Mouse (Mus musculus): ENCODE results near the gene Retsat. TPM values are rescaled to one million over a fixed set of nuclear protein-coding genes. Genes with fewer than 3 reads are reported as not detected.

Gene Retsat
- polyA plus RNA-seq, 1 experiment from 2014 or later = 7.4 TPM

DNA sequence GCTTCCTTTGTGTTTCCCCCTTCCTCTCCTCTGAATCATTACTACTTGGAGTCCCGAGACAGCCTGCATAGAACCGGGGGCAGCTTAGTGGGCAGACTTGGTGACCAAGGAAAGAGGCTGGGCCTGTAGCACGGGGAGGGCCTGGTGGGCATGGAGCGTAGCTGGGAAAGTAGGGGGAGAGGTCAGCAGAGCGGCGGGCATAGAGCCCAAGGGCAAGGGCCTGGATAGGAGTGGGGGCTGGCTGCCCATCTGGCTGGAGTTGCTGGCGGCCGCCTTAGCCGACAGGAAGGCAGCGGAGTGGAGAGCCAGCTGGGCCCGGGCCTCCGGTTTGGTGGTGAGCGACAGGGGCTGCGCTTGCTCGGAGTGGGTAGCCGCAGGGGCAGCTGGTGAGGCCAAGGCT, 29.0 kb downstream of the Retsat start:
- WGBS = 91% methylated on average over 16 of the region's 16 CpGs
- H3K9me3 ChIP-seq (ENCODE audit: control insufficient read depth, low read length) = no peaks in the 10 kb centered on the region
- H3K4me1 ChIP-seq (replicated peaks; ENCODE audit: control insufficient read depth, insufficient read depth, low read length) = no peaks in the 10 kb centered on the region
- H3K36me3 ChIP-seq (ENCODE audit: control insufficient read depth, insufficient read depth, low read length) = 0 out of 2 replicates have a peak, but pooled peaks cover 4% of the 10 kb centered on the region
- no peak overlapping the region for H3K27ac ChIP-seq (ENCODE audit: low read depth, low read length)
- DNase-seq (ENCODE audit: low spot score) (no peak), ATAC-seq (ENCODE audit: low FRiP score) (no peak)
- no peak overlapping the region for H3K9ac ChIP-seq (ENCODE audit: low read depth, low read length)
- H3K27me3 ChIP-seq (ENCODE audit: control insufficient read depth, insufficient read depth, low read length) = no peaks in the 10 kb centered on the region
- H3K4me2 ChIP-seq (replicated peaks; ENCODE audit: low read depth, low read length) = no peak overlapping the region
- H3K4me3 ChIP-seq (ENCODE audit: low read depth, low read length) = no peak overlapping the region

- H3K4me2 ChIP-seq (replicated peaks; ENCODE audit: low read depth, low read length) = no peak overlapping the region
- H3K36me3 ChIP-seq (ENCODE audit: control insufficient read depth, insufficient read depth, low read length) = 0 out of 2 replicates have a peak, but pooled peaks cover 4% of the 10 kb centered on the region
- no peaks in the 10 kb centered on the region for H3K4me1 ChIP-seq (replicated peaks; ENCODE audit: control insufficient read depth, insufficient read depth, low read length)
- no peak overlapping the region for H3K9ac ChIP-seq (ENCODE audit: low read depth, low read length)
- no peaks in the 10 kb centered on the region for H3K27me3 ChIP-seq (ENCODE audit: control insufficient read depth, insufficient read depth, low read length)
- ATAC-seq (ENCODE audit: low FRiP score) (no peak), DNase-seq (ENCODE audit: low spot score) (no peak)
- WGBS = 98% methylated on average over 2 of the region's 2 CpGs
- H3K4me3 ChIP-seq (ENCODE audit: low read depth, low read length) = no peak overlapping the region
- H3K9me3 ChIP-seq (ENCODE audit: control insufficient read depth, low read length) = no peaks in the 10 kb centered on the region
- no peak overlapping the region for H3K27ac ChIP-seq (ENCODE audit: low read depth, low read length)
Measured at GRCm38 (mm10) chr6:72630370-72630769, 32.1 kb downstream of the Retsat start.

DNA sequence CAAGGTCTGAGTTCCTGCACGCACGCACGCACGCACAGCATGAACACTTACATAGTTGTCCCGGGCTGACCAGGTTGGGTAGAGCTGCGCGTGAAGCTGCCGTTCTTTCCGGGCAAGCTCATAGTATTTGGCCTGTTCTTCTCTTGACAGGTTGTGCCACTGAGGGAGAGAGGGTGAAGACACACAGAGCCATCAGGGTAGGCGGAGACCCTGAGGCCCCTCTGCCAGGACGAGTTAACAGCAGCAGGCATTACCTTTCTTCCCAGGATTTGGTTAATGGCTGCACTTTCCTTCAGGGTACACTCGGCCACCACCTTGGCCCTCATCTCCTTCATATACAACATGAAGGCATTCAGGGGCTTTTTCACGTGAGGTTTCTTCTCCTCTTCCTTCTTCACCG, 32.7 kb downstream of the Retsat start:
- WGBS = 92% methylated on average over 14 of the region's 14 CpGs
- H3K9ac ChIP-seq (ENCODE audit: low read depth, low read length) = no peak overlapping the region
- DNase-seq (ENCODE audit: low spot score) (no peak), ATAC-seq (ENCODE audit: low FRiP score) (no peak)
- H3K4me3 ChIP-seq (ENCODE audit: low read depth, low read length) = no peak overlapping the region
- 0 out of 2 replicates have a peak, but pooled peaks cover 4% of the 10 kb centered on the region for H3K36me3 ChIP-seq (ENCODE audit: control insufficient read depth, insufficient read depth, low read length)
- H3K4me1 ChIP-seq (replicated peaks; ENCODE audit: control insufficient read depth, insufficient read depth, low read length) = no peaks in the 10 kb centered on the region
- H3K27me3 ChIP-seq (ENCODE audit: control insufficient read depth, insufficient read depth, low read length) = no peaks in the 10 kb centered on the region
- H3K4me2 ChIP-seq (replicated peaks; ENCODE audit: low read depth, low read length) = no peak overlapping the region
- H3K27ac ChIP-seq (ENCODE audit: low read depth, low read length) = no peak overlapping the region
- H3K9me3 ChIP-seq (ENCODE audit: control insufficient read depth, low read length) = no peaks in the 10 kb centered on the region

DNA sequence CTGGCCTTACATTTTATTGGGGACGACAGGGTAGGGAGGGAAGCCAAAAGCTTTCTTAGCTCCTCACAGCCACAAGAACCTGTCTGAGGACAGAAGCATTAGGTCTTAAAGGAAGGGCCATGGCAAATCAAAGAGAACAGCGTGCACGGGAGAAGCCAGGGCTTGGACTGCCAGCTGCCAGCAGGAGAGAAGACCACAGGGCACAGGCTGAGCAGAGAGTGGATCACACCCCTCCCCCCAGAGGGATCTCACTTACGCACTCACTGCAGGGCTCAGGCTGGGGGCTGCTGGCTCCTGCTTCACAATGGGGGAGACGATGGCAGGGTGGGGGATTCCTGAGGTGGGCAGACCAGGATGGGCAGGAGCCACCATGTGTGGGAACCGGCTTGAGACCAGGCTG, 33.4 kb downstream of the Retsat start:
- H3K4me2 ChIP-seq (replicated peaks; ENCODE audit: low read depth, low read length) = no peak overlapping the region
- H3K27me3 ChIP-seq (ENCODE audit: control insufficient read depth, insufficient read depth, low read length) = no peaks in the 10 kb centered on the region
- no peak overlapping the region for H3K27ac ChIP-seq (ENCODE audit: low read depth, low read length)
- WGBS = 83% methylated on average over 6 of the region's 6 CpGs
- H3K9me3 ChIP-seq (ENCODE audit: control insufficient read depth, low read length) = no peaks in the 10 kb centered on the region
- no peak overlapping the region for H3K4me3 ChIP-seq (ENCODE audit: low read depth, low read length)
- H3K4me1 ChIP-seq (replicated peaks; ENCODE audit: control insufficient read depth, insufficient read depth, low read length) = no peaks in the 10 kb centered on the region
- DNase-seq (ENCODE audit: low spot score) = no peak
- H3K9ac ChIP-seq (ENCODE audit: low read depth, low read length) = no peak overlapping the region
- no peak for ATAC-seq (ENCODE audit: low FRiP score)
- 0 out of 2 replicates have a peak, but pooled peaks cover 4% of the 10 kb centered on the region for H3K36me3 ChIP-seq (ENCODE audit: control insufficient read depth, insufficient read depth, low read length)

DNA sequence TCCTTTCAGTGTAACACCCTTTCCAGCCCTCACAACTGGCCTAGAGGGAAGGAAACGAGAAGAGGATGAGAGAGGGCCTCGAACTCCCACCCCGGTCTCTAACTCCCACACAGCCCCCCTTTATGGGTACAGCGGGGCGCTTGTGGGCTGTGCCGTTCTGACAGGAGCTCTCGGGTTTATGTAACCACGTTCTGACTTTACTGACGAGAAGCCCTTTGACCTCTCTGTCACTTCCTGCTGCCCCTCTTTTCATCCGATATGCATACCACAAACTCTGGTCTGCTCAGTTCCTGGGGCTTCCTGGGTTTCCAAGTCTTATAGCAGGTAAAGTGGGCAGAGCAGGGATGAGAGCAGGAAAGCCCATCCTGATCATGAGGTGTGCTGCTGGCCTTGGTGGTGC, 36.0 kb downstream of the Retsat start:
- Histone ChIP-seq H3K4me1 (replicated peaks; ENCODE audit: control insufficient read depth, insufficient read depth, low read length) (no peaks in the 10 kb centered on the region), H3K27me3 (ENCODE audit: control insufficient read depth, insufficient read depth, low read length) (no peaks in the 10 kb centered on the region), H3K9ac (ENCODE audit: low read depth, low read length) (no peak overlapping the region), H3K36me3 (ENCODE audit: control insufficient read depth, insufficient read depth, low read length) (no peaks in the 10 kb centered on the region), H3K27ac (ENCODE audit: low read depth, low read length) (no peak overlapping the region), H3K4me3 (ENCODE audit: low read depth, low read length) (no peak overlapping the region), H3K9me3 (ENCODE audit: control insufficient read depth, low read length) (no peaks in the 10 kb centered on the region), H3K4me2 (replicated peaks; ENCODE audit: low read depth, low read length) (no peak overlapping the region)
- DNase-seq (ENCODE audit: low spot score) (no peak), ATAC-seq (ENCODE audit: low FRiP score) (no peak)
- WGBS = 78% methylated on average over 10 of the region's 10 CpGs

GRCm38 (mm10) chr6:72635760-72636431, 37.6 kb downstream of the Retsat start:
- Histone ChIP-seq H3K9ac (ENCODE audit: low read depth, low read length) (no peak overlapping the region), H3K4me3 (ENCODE audit: low read depth, low read length) (no peak overlapping the region), H3K9me3 (ENCODE audit: control insufficient read depth, low read length) (no peaks in the 10 kb centered on the region), H3K27ac (ENCODE audit: low read depth, low read length) (no peak overlapping the region), H3K4me1 (replicated peaks; ENCODE audit: control insufficient read depth, insufficient read depth, low read length) (no peaks in the 10 kb centered on the region), H3K4me2 (replicated peaks; ENCODE audit: low read depth, low read length) (no peak overlapping the region), H3K27me3 (ENCODE audit: control insufficient read depth, insufficient read depth, low read length) (no peaks in the 10 kb centered on the region), H3K36me3 (ENCODE audit: control insufficient read depth, insufficient read depth, low read length) (no peaks in the 10 kb centered on the region)
- peak; percentile 83 for DNase-seq (ENCODE audit: low spot score)
- 58% methylated on average over 12 of the region's 12 CpGs for WGBS
- ATAC-seq (ENCODE audit: low FRiP score) = peak; percentile 50; the same call in 1 of the 2 replicates

DNA sequence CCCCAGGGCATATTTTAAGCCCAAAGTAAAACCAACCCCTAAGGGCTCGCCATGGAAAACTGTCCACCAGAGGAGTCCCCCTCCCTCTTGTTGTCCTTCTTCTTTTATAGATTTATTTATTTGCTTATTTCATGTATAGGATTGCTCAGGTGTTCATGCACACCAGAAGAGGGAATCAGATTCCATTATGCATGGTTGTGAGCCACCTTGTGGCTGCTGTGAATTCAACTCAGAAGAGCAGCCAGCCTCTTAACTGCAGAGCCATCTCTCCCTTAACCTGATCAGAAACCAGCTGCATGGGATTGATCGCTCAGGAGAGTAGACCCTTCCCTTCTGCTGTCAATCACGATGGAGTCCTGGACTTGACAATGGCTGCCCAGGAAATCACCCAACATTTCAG, 38.7 kb downstream of the Retsat start:
- no peak overlapping the region for H3K4me3 ChIP-seq (ENCODE audit: low read depth, low read length)
- H3K9ac ChIP-seq (ENCODE audit: low read depth, low read length) = no peak overlapping the region
- no peaks in the 10 kb centered on the region for H3K4me1 ChIP-seq (replicated peaks; ENCODE audit: control insufficient read depth, insufficient read depth, low read length)
- no peaks in the 10 kb centered on the region for H3K36me3 ChIP-seq (ENCODE audit: control insufficient read depth, insufficient read depth, low read length)
- no peak for DNase-seq (ENCODE audit: low spot score)
- no peaks in the 10 kb centered on the region for H3K27me3 ChIP-seq (ENCODE audit: control insufficient read depth, insufficient read depth, low read length)
- H3K4me2 ChIP-seq (replicated peaks; ENCODE audit: low read depth, low read length) = no peak overlapping the region
- H3K27ac ChIP-seq (ENCODE audit: low read depth, low read length) = no peak overlapping the region
- no peaks in the 10 kb centered on the region for H3K9me3 ChIP-seq (ENCODE audit: control insufficient read depth, low read length)
- WGBS = 76% methylated on average over 3 of the region's 3 CpGs
- ATAC-seq (ENCODE audit: low FRiP score) = no peak

DNA sequence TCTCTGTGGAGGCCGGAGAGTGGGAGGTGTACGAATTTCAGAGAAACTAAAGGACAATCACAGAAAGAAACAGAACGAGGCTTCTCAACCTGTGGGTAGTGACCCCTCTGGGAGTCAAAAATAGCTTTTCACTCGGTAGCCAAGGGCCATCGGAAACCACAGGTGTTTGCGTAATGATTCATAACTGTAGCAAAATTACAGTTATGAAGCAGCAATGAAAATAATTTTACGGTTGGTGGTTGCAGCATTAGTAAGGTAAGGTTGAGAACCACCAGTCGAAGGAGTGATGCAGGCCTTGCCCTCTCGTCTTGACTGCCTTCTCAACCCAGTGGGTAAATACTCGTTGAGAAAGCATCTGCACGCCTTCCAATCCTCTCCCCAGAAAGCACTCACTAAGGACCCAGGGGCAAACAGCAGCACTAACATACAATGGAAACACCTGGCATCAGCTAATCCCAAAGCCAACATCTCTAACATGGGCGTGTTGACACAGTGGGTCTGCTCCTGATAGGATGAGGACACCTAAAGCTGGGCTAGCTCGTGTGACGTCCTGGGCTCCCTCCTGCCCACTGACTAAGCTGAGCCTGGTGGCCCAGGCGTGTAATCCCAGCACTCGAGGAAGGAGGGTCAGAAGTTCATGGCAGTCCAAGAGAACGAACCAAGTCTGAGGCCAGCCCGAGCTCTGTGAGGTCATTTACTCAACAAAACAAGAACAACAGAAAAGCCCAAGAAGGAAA, 43.1 kb downstream of the Retsat start:
- H3K9me3 ChIP-seq (ENCODE audit: control insufficient read depth, low read length) = no peaks in the 10 kb centered on the region
- H3K36me3 ChIP-seq (ENCODE audit: control insufficient read depth, insufficient read depth, low read length) = no peaks in the 10 kb centered on the region
- H3K4me3 ChIP-seq (ENCODE audit: low read depth, low read length) = no peak overlapping the region
- DNase-seq (ENCODE audit: low spot score) (no peak), ATAC-seq (ENCODE audit: low FRiP score) (no peak)
- no peak overlapping the region for H3K27ac ChIP-seq (ENCODE audit: low read depth, low read length)
- 83% methylated on average over 18 of the region's 18 CpGs for WGBS
- H3K9ac ChIP-seq (ENCODE audit: low read depth, low read length) = no peak overlapping the region
- H3K27me3 ChIP-seq (ENCODE audit: control insufficient read depth, insufficient read depth, low read length) = no peaks in the 10 kb centered on the region
- H3K4me1 ChIP-seq (replicated peaks; ENCODE audit: control insufficient read depth, insufficient read depth, low read length) = no peaks in the 10 kb centered on the region
- H3K4me2 ChIP-seq (replicated peaks; ENCODE audit: low read depth, low read length) = no peak overlapping the region

GRCm38 (mm10) chr6:72644576-72644975, 46.3 kb downstream of the Retsat start:
- Histone ChIP-seq H3K4me1 (replicated peaks; ENCODE audit: control insufficient read depth, insufficient read depth, low read length) (no peaks in the 10 kb centered on the region), H3K9me3 (ENCODE audit: control insufficient read depth, low read length) (no peaks in the 10 kb centered on the region), H3K4me2 (replicated peaks; ENCODE audit: low read depth, low read length) (no peak overlapping the region), H3K27ac (ENCODE audit: low read depth, low read length) (no peak overlapping the region), H3K9ac (ENCODE audit: low read depth, low read length) (no peak overlapping the region), H3K4me3 (ENCODE audit: low read depth, low read length) (no peak overlapping the region), H3K36me3 (ENCODE audit: control insufficient read depth, insufficient read depth, low read length) (no peaks in the 10 kb centered on the region), H3K27me3 (ENCODE audit: control insufficient read depth, insufficient read depth, low read length) (no peaks in the 10 kb centered on the region)
- no peak for ATAC-seq (ENCODE audit: low FRiP score)
- WGBS = 84% methylated on average over 4 of the region's 4 CpGs
- no peak for DNase-seq (ENCODE audit: low spot score)
